Mouse (Mus musculus) testis, adult 2 months (tissue): ENCODE measurements at regions not wholly inside any gene's neighbourhood (a gene's known extent, or its start where the extent isn't known, plus 50 kb on each side); places are given as distances from the start of the nearest gene placed in this dataset.

Experiments used
- CTCF ChIP-seq: fragments of 200-500 bp; IDR thresholded peaks from 2 replicates; pipeline ENCODE4 v1.5.1; 2012; ENCODE audit warnings: low read depth, mild to moderate bottlenecking, inconsistent platforms, low read length, moderate library complexity; ENCODE audit not compliant: control insufficient read depth, insufficient read depth, insufficient replicate concordance
- POLR2A ChIP-seq: fragments of 200-500 bp; IDR thresholded peaks from 2 replicates; pipeline ENCODE4 v1.6.1; 2012; ENCODE audit warnings: low read depth, mild to moderate bottlenecking, inconsistent platforms, low read length, moderate library complexity; ENCODE audit not compliant: control insufficient read depth

- TF ChIP-seq CTCF (no peak), POLR2A (no peak)
Measured at GRCm38 (mm10) chr15:11589795-11590194, 190.3 kb upstream of the Tars start.
